Mouse (Mus musculus) neutrophil, adult 83 days (primary cell): ENCODE measurements around the gene 1700125H20Rik. TPM values are rescaled to one million over a fixed set of nuclear protein-coding genes. Genes with fewer than 3 reads are reported as not detected.

Experiments
- total RNA-seq, 2 experiments: library from RNA; stranded (reverse); gene quantifications; one replicate each; pipeline ENCODE4 v1.2.4; 2023

Gene 1700125H20Rik
- not detected for total RNA-seq

GRCm38 (mm10) chr11:85170058-85170740 lies at the start of gene 1700125H20Rik:
Gene 1700125H20Rik (plus strand): TSS chr11:85170404.

GRCm38 (mm10) chr11:85139581-85140540 lies 30.3 kb upstream of the 1700125H20Rik start, which contains the start of gene Usp32:
Gene Usp32 (minus strand): TSS chr11:85140161.

Other genes with a start within 250 kb of the 1700125H20Rik start
- gene Car4, start 212.6 kb upstream of the 1700125H20Rik start, total RNA-seq = not detected
- 10 to 100 TPM; 70.5 to 75.6 TPM for gene Usp32, start 30.2 kb upstream of the 1700125H20Rik start, total RNA-seq
- gene Appbp2, start 64.7 kb downstream of the 1700125H20Rik start, total RNA-seq = 10 to 100 TPM; 23.7 to 26.4 TPM
- gene Ppm1d, start 140.8 kb downstream of the 1700125H20Rik start, total RNA-seq = 10 to 100 TPM; 17.9 to 19.2 TPM
- gene Bcas3, start 182.8 kb downstream of the 1700125H20Rik start, total RNA-seq = 10 to 100 TPM; 35.2 to 36.1 TPM